Mouse (Mus musculus) megakaryocyte, embryonic 14.5 days (primary cell): ENCODE data around the gene Cep135. TPM values are rescaled to one million over a fixed set of nuclear protein-coding genes. Genes with fewer than 3 reads are reported as not detected.

ENCODE experiments used
- H3K27me3 ChIP-seq: replicated peaks from 2 replicates; pipeline ENCODE3; 2012; ENCODE audit warnings: inconsistent platforms
- H3K36me3 ChIP-seq: replicated peaks from 2 replicates; pipeline ENCODE3; 2012; ENCODE audit warnings: low read length, inconsistent platforms, mixed read lengths
- H3K4me1 ChIP-seq: 2 replicates; pipeline ENCODE4 v1.6.1; 2012; ENCODE audit warnings: inconsistent platforms
- H3K4me3 ChIP-seq: replicated peaks from 2 replicates; pipeline ENCODE3; 2012; ENCODE audit warnings: moderate library complexity, mild to moderate bottlenecking, inconsistent platforms
- H3K9me3 ChIP-seq: 2 replicates; pipeline ENCODE4 v1.6.1; 2012; ENCODE audit warnings: inconsistent platforms
- FLI1 ChIP-seq: IDR thresholded peaks from 2 replicates; pipeline ENCODE4 v1.6.1; 2012; ENCODE audit warnings: low read length, inconsistent platforms, mixed read lengths
- GATA1 ChIP-seq: IDR thresholded peaks from 3 replicates; pipeline ENCODE4 v1.6.1; 2012; ENCODE audit warnings: mixed read lengths, low read length, inconsistent platforms, borderline replicate concordance
- polyA plus RNA-seq: library from polyadenylated mRNA; stranded (reverse); fragments of >175 nt; gene quantifications from 2 replicates; pipeline ENCODE4 v1.2.3, GENCODE M21; 2012; ENCODE audit warnings: low replicate concordance; ENCODE audit not compliant: insufficient read depth

Gene Cep135
- polyA plus RNA-seq, 1 experiment, result 2.4 TPM

- peak overlapping the region; percentile 97 for H3K4me3 ChIP-seq
- peaks cover 9% of the 10 kb centered on the region for H3K9me3 ChIP-seq
- TF ChIP-seq GATA1 (no peak), FLI1 (no peak)
- H3K4me1 ChIP-seq, result peaks cover 28% of the 10 kb centered on the region
- no peaks in the 10 kb centered on the region for H3K27me3 ChIP-seq
- peaks cover 51% of the 10 kb centered on the region for H3K36me3 ChIP-seq
Observed at GRCm38 (mm10) chr5:76590009-76590408, 1.5 kb downstream of the Cep135 start.

GRCm38 (mm10) chr5:76591885-76592284 lies 3.4 kb downstream of the Cep135 start:
- H3K4me3 ChIP-seq, result no peak overlapping the region
- no peaks in the 10 kb centered on the region for H3K27me3 ChIP-seq
- TF ChIP-seq FLI1 (no peak), GATA1 (no peak)
- peaks cover 28% of the 10 kb centered on the region for H3K4me1 ChIP-seq
- H3K9me3 ChIP-seq, result peaks cover 5% of the 10 kb centered on the region
- peaks cover 61% of the 10 kb centered on the region for H3K36me3 ChIP-seq

- Histone ChIP-seq H3K27me3 (no peaks in the 10 kb centered on the region), H3K4me3 (no peak overlapping the region), H3K9me3 (peaks cover 10% of the 10 kb centered on the region; the same call in 1 of the 2 replicates), H3K4me1 (peaks cover 29% of the 10 kb centered on the region), H3K36me3 (peaks cover 95% of the 10 kb centered on the region)
- no peak for TF ChIP-seq GATA1
- no peak for TF ChIP-seq FLI1
Observed at GRCm38 (mm10) chr5:76609702-76610370, 21.3 kb downstream of the Cep135 start.

GRCm38 (mm10) chr5:76612867-76613499 lies 24.5 kb downstream of the Cep135 start:
- Histone ChIP-seq H3K9me3 (peaks cover 10% of the 10 kb centered on the region; the same call in 1 of the 2 replicates), H3K4me3 (no peak overlapping the region), H3K36me3 (peaks cover 93% of the 10 kb centered on the region), H3K4me1 (peaks cover 29% of the 10 kb centered on the region), H3K27me3 (no peaks in the 10 kb centered on the region)
- TF ChIP-seq FLI1 (no peak), GATA1 (no peak)

GRCm38 (mm10) chr5:76615276-76615675 lies 26.8 kb downstream of the Cep135 start:
- TF ChIP-seq GATA1, result no peak
- TF ChIP-seq FLI1, result no peak
- Histone ChIP-seq H3K36me3 (peaks cover 91% of the 10 kb centered on the region), H3K27me3 (no peaks in the 10 kb centered on the region), H3K9me3 (0 out of 2 replicates have a peak, but pooled peaks cover 8% of the 10 kb centered on the region), H3K4me1 (peaks cover 39% of the 10 kb centered on the region), H3K4me3 (no peak overlapping the region)

GRCm38 (mm10) chr5:76616196-76616747 lies 27.8 kb downstream of the Cep135 start:
- no peak for TF ChIP-seq GATA1
- TF ChIP-seq FLI1, result no peak
- 0 out of 2 replicates have a peak, but pooled peaks cover 8% of the 10 kb centered on the region for H3K9me3 ChIP-seq
- H3K27me3 ChIP-seq, result no peaks in the 10 kb centered on the region
- H3K36me3 ChIP-seq, result peaks cover 92% of the 10 kb centered on the region
- no peak overlapping the region for H3K4me3 ChIP-seq
- peaks cover 39% of the 10 kb centered on the region for H3K4me1 ChIP-seq

GRCm38 (mm10) chr5:76618750-76619149 lies 30.3 kb downstream of the Cep135 start:
- no peaks in the 10 kb centered on the region for H3K27me3 ChIP-seq
- TF ChIP-seq FLI1 (no peak), GATA1 (no peak)
- H3K4me3 ChIP-seq, result peak overlapping the region; percentile 6
- H3K9me3 ChIP-seq, result 0 out of 2 replicates have a peak, but pooled peaks cover 8% of the 10 kb centered on the region
- peaks cover 93% of the 10 kb centered on the region for H3K36me3 ChIP-seq
- peaks cover 32% of the 10 kb centered on the region for H3K4me1 ChIP-seq

GRCm38 (mm10) chr5:76623759-76624158 lies 35.3 kb downstream of the Cep135 start:
- no peak for TF ChIP-seq FLI1
- TF ChIP-seq GATA1, result no peak
- Histone ChIP-seq H3K27me3 (no peaks in the 10 kb centered on the region), H3K4me1 (peaks cover 56% of the 10 kb centered on the region), H3K4me3 (no peak overlapping the region), H3K36me3 (peaks cover 85% of the 10 kb centered on the region), H3K9me3 (no peaks in the 10 kb centered on the region)

GRCm38 (mm10) chr5:76627770-76628169 lies 39.3 kb downstream of the Cep135 start:
- Histone ChIP-seq H3K9me3 (no peaks in the 10 kb centered on the region), H3K36me3 (peaks cover 80% of the 10 kb centered on the region), H3K4me1 (peaks cover 68% of the 10 kb centered on the region), H3K4me3 (no peak overlapping the region), H3K27me3 (no peaks in the 10 kb centered on the region)
- TF ChIP-seq FLI1 (no peak), GATA1 (no peak)

- TF ChIP-seq GATA1 (no peak), FLI1 (no peak)
- peaks cover 3% of the 10 kb centered on the region; the same call in 1 of the 2 replicates for H3K9me3 ChIP-seq
- H3K4me1 ChIP-seq, result peaks cover 59% of the 10 kb centered on the region
- H3K4me3 ChIP-seq, result no peak overlapping the region
- H3K27me3 ChIP-seq, result no peaks in the 10 kb centered on the region
- H3K36me3 ChIP-seq, result peaks cover 90% of the 10 kb centered on the region
Observed at GRCm38 (mm10) chr5:76634012-76634411, 45.5 kb downstream of the Cep135 start.
